ENCODE assay signal across 12 mouse cellular contexts in the genomic region with DNA sequence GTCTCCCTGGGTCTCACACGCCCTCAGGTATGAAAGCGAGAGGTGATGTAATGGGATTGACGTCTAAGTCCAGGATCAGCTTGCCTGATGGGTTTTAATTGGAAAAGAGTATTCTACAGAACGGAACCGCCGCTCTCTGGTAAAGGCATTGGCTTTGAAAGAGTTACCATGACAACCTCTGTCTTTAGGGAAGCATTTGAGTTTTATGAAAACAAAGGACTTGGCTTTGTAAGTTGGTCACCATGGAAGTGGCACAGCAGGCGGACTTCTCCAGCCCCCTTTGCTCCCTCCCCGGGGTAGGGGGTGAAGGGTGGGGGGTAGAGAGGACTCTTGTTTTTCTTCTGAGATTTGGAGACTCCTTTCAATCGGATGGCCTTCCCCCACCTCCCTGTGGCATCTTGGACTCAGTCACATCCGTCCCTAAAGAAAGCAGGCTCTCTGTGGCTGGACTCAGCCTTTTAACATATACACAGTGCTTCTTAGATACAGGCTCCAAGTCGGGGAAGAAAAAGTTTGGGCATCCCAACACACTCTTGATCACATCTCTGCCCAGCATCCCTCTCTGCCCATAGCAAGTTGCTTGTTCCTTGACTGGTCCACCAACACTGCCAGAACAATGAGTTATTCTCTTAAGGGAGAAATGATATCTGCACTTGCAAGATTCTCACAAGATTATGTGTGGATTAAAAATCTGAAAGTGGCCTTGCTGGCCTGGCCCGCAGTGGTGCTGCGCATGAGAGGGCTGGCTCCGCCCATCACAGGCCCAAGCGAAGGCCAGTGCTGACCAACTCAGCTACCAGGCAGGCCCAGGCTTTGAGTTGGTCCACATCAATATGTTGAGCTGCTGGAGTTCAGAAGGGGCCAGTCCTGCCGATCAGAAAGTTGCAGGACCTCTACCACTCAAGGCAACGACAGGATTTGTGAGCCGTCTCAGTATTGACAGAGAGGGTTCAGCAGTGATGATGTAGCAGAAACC. TPM values are rescaled to one million over a fixed set of nuclear protein-coding genes. Genes with fewer than 3 reads are reported as not detected.
DNase-seq lines count a peak whose midpoint lies in the region; ATAC-seq lines count a peak whose summit lies in the region.
"Had no signal": no experiment of that assay in that cellular context is flagged by ENCODE, and none has a peak within 500 bp of the region (broad histone marks: within the 10 kb centered on the region; RNA-seq: fewer than 3 reads in every experiment).

No protein-coding gene starts in this region.

- H3K4me1 ChIP-seq in forebrain, embryonic 10.5 days: peaks cover 75% of the 10 kb centered on the region
- peaks cover 16% of the 10 kb centered on the region for H3K4me1 ChIP-seq in hindbrain, embryonic 16.5 days (ENCODE audit: control insufficient read depth, insufficient read depth, low read depth, low read length)
- peaks cover 26% of the 10 kb centered on the region for H3K4me1 ChIP-seq in neural tube, embryonic 13.5 days (replicated peaks)
- H3K4me1 ChIP-seq: limb, embryonic 15.5 days had no signal

- H3K27ac ChIP-seq in forebrain, embryonic 10.5 days: peak overlapping the region; percentile 90
- H3K27ac ChIP-seq in hindbrain, embryonic 16.5 days (ENCODE audit: low read depth, low read length): peak overlapping the region; percentile 76
- H3K27ac ChIP-seq in neural tube, embryonic 13.5 days (replicated peaks): peak overlapping the region; percentile 82
- H3K27ac ChIP-seq: limb, embryonic 15.5 days had no signal

- H3K4me2 ChIP-seq in hindbrain, embryonic 16.5 days (ENCODE audit: low read length): 0 out of 2 replicates have a peak overlapping the region, but pooled peaks have one; percentile 12
- peak overlapping the region; percentile 3; the same call in 1 of the 2 replicates for H3K4me2 ChIP-seq in neural tube, embryonic 13.5 days
- H3K4me2 ChIP-seq: limb, embryonic 15.5 days had no signal

- H3K27me3 ChIP-seq in forebrain, embryonic 10.5 days (ENCODE audit: poor library complexity, severe bottlenecking): no peaks in the 10 kb centered on the region
- 0 out of 2 replicates have a peak, but pooled peaks cover 2% of the 10 kb centered on the region for H3K27me3 ChIP-seq in hindbrain, embryonic 16.5 days (replicated peaks; ENCODE audit: control insufficient read depth, insufficient read depth, low read length)
- no peaks in the 10 kb centered on the region for H3K27me3 ChIP-seq in neural tube, embryonic 13.5 days
- H3K27me3 ChIP-seq: limb, embryonic 15.5 days had no signal

- peak overlapping the region; percentile 23 for H3K4me3 ChIP-seq in forebrain, embryonic 10.5 days
- no peak overlapping the region for H3K4me3 ChIP-seq in hindbrain, embryonic 16.5 days (ENCODE audit: low read length)
- H3K4me3 ChIP-seq in neural tube, embryonic 13.5 days: no peak overlapping the region
- H3K4me3 ChIP-seq: limb, embryonic 15.5 days had no signal

- no peak overlapping the region for H3K9ac ChIP-seq in hindbrain, embryonic 16.5 days (ENCODE audit: low read depth, low read length)
- no peak overlapping the region for H3K9ac ChIP-seq in neural tube, embryonic 13.5 days
- H3K9ac ChIP-seq: limb, embryonic 15.5 days had no signal

- no peak for DNase-seq in frontal cortex, postnatal 36 days (ENCODE audit: low spot score in 2 of 2)
- DNase-seq in forebrain, embryonic 10.5 days (ENCODE audit: extremely low spot score, low spot score): peak; percentile 82
- DNase-seq in urinary bladder, postnatal 14 days (ENCODE audit: low spot score): no peak
- DNase-seq in thymus, postnatal 0 days (ENCODE audit: low spot score): no peak
- no peak for DNase-seq in lung, postnatal 4 days
- DNase-seq: adrenal gland, postnatal 10 days; lung, postnatal 10 days had no signal

- peak; percentile 13; the same call in 1 of the 2 replicates for ATAC-seq in frontal cortex, adult (ENCODE audit: low TSS enrichment)
- ATAC-seq in hindbrain, embryonic 16.5 days: peak; percentile 90
- peak; percentile 76 for ATAC-seq in neural tube, embryonic 13.5 days (ENCODE audit: low read depth)
- ATAC-seq: inflammation-experienced regulatory T-cells, adult 6 months had no signal

- 29% methylated on average over 18 of the region's 18 CpGs for WGBS in forebrain, embryonic 10.5 days
- WGBS in hindbrain, embryonic 16.5 days: 25% methylated on average over 18 of the region's 18 CpGs
- 32% methylated on average over 18 of the region's 18 CpGs for WGBS in neural tube, embryonic 13.5 days

- H3K36me3 ChIP-seq in forebrain, embryonic 10.5 days (replicated peaks): no peaks in the 10 kb centered on the region
- no peaks in the 10 kb centered on the region for H3K36me3 ChIP-seq in hindbrain, embryonic 16.5 days (ENCODE audit: control insufficient read depth, insufficient read depth, low read length)
- H3K36me3 ChIP-seq in neural tube, embryonic 13.5 days: no peaks in the 10 kb centered on the region
- H3K36me3 ChIP-seq: limb, embryonic 15.5 days had no signal

- H3K9me3 ChIP-seq in forebrain, embryonic 10.5 days: 0 out of 2 replicates have a peak, but pooled peaks cover 4% of the 10 kb centered on the region
- no peaks in the 10 kb centered on the region for H3K9me3 ChIP-seq in hindbrain, embryonic 16.5 days (ENCODE audit: control insufficient read depth, low read length)
- no peaks in the 10 kb centered on the region for H3K9me3 ChIP-seq in neural tube, embryonic 13.5 days
- H3K9me3 ChIP-seq: limb, embryonic 15.5 days had no signal

RNA-seq across cellular contexts. Expression of gene Pdcd5, which starts 21.0 kb away (rescaled TPM):
- polyA plus RNA-seq in forebrain, embryonic 10.5 days (2016; fragmentation: Nextera tagmentation; extraction: Ambion mirVana): 316 and 317 TPM in 2 replicates
- 244 and 248 TPM in 2 replicates for polyA plus RNA-seq in hindbrain, embryonic 16.5 days (2015; fragmentation: Nextera tagmentation; extraction: Ambion mirVana)
- 280 and 305 TPM in 2 replicates for polyA plus RNA-seq in neural tube, embryonic 13.5 days (2015; fragmentation: Nextera tagmentation; extraction: Ambion mirVana)
- 266 and 274 TPM in 2 replicates for polyA plus RNA-seq in thymus, postnatal 0 days (2015; fragmentation: Nextera tagmentation; extraction: Ambion mirVana)

Comparison
In these comparisons a context has a peak if more than half of its experiments do, and no peak if none do; other contexts are left out.
1. ATAC-seq: peak in every context shown above with its lines; median percentile 90 in hindbrain, embryonic 16.5 days; 76 in neural tube, embryonic 13.5 days; 13 in frontal cortex, adult.